Mouse (Mus musculus) inflammation-experienced regulatory T-cells, adult 16 weeks (primary cell): ENCODE data around the gene Emd. TPM values are rescaled to one million over a fixed set of nuclear protein-coding genes. Genes with fewer than 3 reads are reported as not detected.

Experiments used
- polyA plus RNA-seq: library from polyadenylated mRNA; unstranded; fragments of 100-300 nt; shearing (Covaris generic); gene quantifications from one replicate; pipeline ENCODE4 v1.2.1, GENCODE M21; 2017

Gene Emd
- polyA plus RNA-seq, result 63.3 TPM

GRCm38 (mm10) chrX:74254153-74254887 is at the start of gene Emd:
Emd (plus strand) TSS chrX:74254687.

DNA sequence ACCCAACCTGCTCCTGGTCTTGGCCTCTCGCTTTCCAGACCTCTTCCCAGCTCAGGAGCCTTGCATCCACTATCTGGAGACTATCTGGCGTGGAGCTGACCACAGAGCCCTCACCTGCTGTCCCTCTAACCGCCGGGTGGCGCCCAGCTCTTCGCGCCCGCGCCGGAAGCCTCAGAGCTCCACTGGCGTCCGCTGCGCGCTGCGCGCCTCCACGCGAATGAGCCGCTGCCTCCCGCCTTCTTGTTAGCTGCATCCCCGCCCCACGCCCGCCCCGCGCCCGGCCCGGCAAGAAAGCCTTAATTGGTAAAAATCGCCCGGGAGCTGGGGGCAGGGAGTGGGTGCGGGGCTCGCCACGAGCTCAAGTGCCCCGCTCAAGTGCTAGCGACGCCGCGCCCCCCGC is 4.9 kb upstream of the Emd start, which contains the start of gene Flna:
TSS of gene Flna (minus strand) at position 206 of the 400 bp plus-strand sequence.

DNA sequence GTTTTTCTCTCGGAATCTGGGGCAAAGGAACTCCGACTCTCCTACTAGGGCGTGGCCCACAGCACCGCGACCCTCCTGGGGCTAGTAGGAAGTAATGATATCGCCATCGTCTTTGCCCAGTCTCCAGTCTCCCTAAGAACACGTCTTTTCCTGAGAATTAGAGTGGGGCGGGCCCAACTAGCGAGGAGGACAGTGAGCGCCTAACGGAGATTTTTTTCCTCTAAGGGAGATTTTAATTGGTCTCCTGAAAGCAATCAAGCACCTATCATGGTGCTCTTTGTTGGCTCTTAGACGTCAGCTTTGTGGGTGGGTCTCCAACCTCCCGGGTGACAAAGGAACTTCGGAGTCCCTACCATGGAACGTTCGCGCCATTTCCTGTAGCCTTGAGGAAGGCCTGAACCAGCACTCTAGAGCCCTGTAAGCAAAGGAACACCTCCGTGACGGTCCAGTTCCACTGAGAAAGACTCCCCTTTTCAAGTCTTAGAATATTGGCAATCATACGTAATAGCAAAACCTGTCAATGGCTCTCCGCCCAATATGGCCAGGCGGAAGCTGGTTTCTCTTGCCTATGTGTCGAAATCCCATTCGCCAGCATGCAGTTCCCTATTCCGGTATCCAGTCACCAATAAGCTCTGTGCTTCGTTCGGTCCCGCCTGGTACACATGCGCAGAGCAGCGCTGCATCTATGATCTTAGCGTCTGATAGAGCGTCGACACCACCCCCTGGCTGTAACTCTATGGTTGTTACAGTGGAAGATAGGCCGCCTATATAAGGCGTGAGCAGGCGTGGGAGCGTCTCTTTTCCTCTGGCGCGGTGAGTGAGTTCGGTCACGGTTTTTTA is 15.8 kb downstream of the Emd start, which contains the start of gene Rpl10:
TSS of gene Rpl10 (plus strand) at position 751 of the 840 bp plus-strand sequence.

GRCm38 (mm10) chrX:74281732-74282394 is 27.4 kb downstream of the Emd start, which contains the start of the genes Taz and Dnase1l1:
Taz (plus strand) TSS chrX:74281912.
Dnase1l1 (minus strand) TSS chrX:74282337.

GRCm38 (mm10) chrX:74296538-74297448 is 42.3 kb downstream of the Emd start, which contains the start of gene Atp6ap1:
Atp6ap1 (plus strand) TSS chrX:74297097.

DNA sequence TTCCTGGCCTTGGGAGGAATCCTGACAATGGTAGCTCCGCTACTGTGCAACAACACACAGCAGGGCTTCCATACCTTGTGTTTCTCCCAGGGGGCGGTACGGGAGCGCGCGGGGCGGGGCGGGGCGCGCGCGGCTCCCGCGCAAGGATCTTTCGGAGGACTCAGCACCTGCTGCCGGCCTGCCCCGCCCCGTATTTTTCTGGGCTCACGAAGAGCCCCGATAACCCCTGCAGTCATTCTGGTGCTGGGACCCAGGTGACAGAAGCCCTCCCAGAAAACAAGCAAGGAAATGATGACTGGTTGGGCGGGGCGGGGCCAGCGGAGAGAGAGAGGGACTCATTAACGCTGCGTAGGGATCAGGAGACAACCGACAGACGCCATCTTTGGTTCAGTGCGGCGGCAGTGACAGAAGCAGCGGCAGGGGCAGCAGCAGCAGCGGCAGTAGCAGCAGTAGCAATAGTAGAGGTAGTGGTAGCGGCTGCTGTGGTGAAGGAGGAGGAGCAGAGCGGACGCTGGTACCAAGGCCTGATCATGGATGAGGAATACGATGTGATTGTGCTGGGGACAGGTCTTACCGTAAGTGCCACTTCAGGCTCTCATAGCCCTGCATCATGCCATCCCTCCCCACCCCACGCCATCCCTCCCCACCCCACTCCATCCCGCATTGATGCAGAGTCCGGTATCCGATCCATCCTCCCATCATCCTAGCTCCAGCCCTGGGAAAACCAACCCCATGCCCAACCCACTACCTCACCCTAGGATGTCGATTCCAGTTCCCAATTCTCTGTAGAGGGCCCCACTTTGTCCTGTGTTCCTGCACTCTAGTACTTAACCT is 50.6 kb downstream of the Emd start, which contains the start of gene Gdi1:
TSS of gene Gdi1 (plus strand) at position 132 of the 834 bp plus-strand sequence.

Other genes with a start within 250 kb of the Emd start
- 38.8 TPM for gene Irak1, start 230.8 kb upstream of the Emd start, polyA plus RNA-seq
- not detected for gene Opn1mw, start 127.2 kb upstream of the Emd start, polyA plus RNA-seq
- gene Mecp2, start 119.3 kb upstream of the Emd start, polyA plus RNA-seq, result 46.0 TPM
- not detected for gene Tex28, start 86.8 kb upstream of the Emd start, polyA plus RNA-seq
- 2.4 TPM for gene Tktl1, start 77.4 kb upstream of the Emd start, polyA plus RNA-seq
- 352 TPM for gene Flna, start 4.9 kb upstream of the Emd start, polyA plus RNA-seq
- gene Rpl10, start 16.1 kb downstream of the Emd start, polyA plus RNA-seq, result 85.1 TPM
- gene Taz, start 27.2 kb downstream of the Emd start, polyA plus RNA-seq, result 180 TPM
- gene Dnase1l1, start 27.6 kb downstream of the Emd start, polyA plus RNA-seq, result 26.0 TPM
- gene Atp6ap1, start 42.4 kb downstream of the Emd start, polyA plus RNA-seq, result 197 TPM
- gene Gdi1, start 50.3 kb downstream of the Emd start, polyA plus RNA-seq, result 335 TPM
- 60.5 TPM for gene Fam50a, start 58.3 kb downstream of the Emd start, polyA plus RNA-seq
- gene Plxna3, start 74.4 kb downstream of the Emd start, polyA plus RNA-seq, result 6.8 TPM
- gene Lage3, start 98.9 kb downstream of the Emd start, polyA plus RNA-seq, result 57.9 TPM
- gene Ubl4a, start 118.5 kb downstream of the Emd start, polyA plus RNA-seq, result 65.9 TPM
- 48.1 TPM for gene Slc10a3, start 118.7 kb downstream of the Emd start, polyA plus RNA-seq
- 41.3 TPM for gene Fam3a, start 138.6 kb downstream of the Emd start, polyA plus RNA-seq
- 60.3 TPM for gene Ikbkg, start 138.6 kb downstream of the Emd start, polyA plus RNA-seq
- gene G6pdx, start 174.5 kb downstream of the Emd start, polyA plus RNA-seq, result 64.2 TPM
- gene Gm6880, start 226.7 kb downstream of the Emd start, polyA plus RNA-seq, result not detected